Mouse (Mus musculus): Measurements from ENCODE around the gene Rpl18a. TPM values are rescaled to one million over a fixed set of nuclear protein-coding genes. Genes with fewer than 3 reads are reported as not detected.

Gene Rpl18a
- polyA plus RNA-seq, 1 experiment from 2014 or later, result 4,424 TPM

DNA sequence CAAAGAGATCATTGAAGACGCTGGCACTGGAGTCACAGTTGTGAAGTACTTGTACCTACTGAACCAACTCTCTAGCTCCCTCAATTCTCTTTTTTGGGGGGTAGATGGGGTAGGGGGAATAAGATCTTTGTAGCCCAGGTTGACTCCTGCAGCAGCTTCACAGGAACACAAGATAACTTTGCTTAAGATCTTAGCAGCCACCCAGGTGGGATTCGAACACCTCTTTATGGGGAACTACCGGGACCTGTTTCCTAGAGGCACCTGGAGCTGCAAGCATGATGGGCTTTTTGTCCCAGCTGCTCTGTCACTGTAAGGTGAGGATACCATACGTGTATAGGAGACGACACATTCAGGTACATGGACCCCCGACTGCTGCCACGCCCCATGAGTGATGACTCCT, 30.6 kb downstream of the Rpl18a start:
- ATAC-seq, result no peak
- H3K27me3 ChIP-seq (replicated peaks; ENCODE audit: insufficient read depth, low read length), result peaks cover 28% of the 10 kb centered on the region
- no peak for TF ChIP-seq CTCF (IDR thresholded peaks at IDR 0.05)
- TF ChIP-seq EP300 (IDR thresholded peaks at IDR 0.05), result no peak
- H3K4me1 ChIP-seq (ENCODE audit: insufficient read depth, low read depth, low read length), result peaks cover 29% of the 10 kb centered on the region
- H3K9me3 ChIP-seq (ENCODE audit: low read length), result no peaks in the 10 kb centered on the region
- no peak overlapping the region for H3K4me2 ChIP-seq (replicated peaks; ENCODE audit: low read depth, low read length)
- no peak overlapping the region for H3K4me3 ChIP-seq (ENCODE audit: low read depth, low read length)
- no peak overlapping the region for H3K27ac ChIP-seq (ENCODE audit: low read length)
- no peak for DNase-seq (ENCODE audit: low spot score)
- no peaks in the 10 kb centered on the region for H3K36me3 ChIP-seq (ENCODE audit: insufficient read depth, low read length)
- no peak overlapping the region for H3K9ac ChIP-seq (replicated peaks; ENCODE audit: low read depth)
- 85% methylated on average over 7 of the region's 7 CpGs for WGBS

DNA sequence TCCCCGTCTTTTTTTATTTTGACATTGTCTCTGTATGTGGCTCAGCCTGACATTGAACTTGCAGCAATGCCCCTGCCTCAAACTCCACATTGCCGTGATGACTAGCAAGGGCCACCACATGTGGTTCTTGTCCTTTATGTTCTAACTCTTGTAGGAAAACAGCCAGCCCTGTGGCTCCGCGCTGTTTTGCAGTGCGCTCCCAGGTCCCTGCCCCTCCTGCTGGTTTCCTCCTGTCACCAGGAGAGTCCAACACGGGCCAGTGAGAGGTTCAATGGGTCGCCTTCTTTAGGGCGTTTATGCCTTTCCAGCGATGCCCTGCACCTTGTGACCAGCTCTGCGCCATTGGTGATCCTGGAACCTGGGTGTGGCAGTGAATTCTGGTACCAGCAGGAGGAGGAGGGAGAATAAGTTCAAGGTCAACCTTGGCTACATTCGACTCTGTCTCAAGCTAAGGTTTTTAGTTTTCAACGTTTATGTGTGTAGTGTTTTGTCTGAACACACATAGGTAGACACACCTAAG, 31.2 kb downstream of the Rpl18a start:
- H3K9me3 ChIP-seq (ENCODE audit: low read length), result no peaks in the 10 kb centered on the region
- peaks cover 29% of the 10 kb centered on the region for H3K4me1 ChIP-seq (ENCODE audit: insufficient read depth, low read depth, low read length)
- H3K4me3 ChIP-seq (ENCODE audit: low read depth, low read length), result peak overlapping the region; percentile 71; the same call in 1 of the 2 replicates
- 8% methylated on average over 12 of the region's 12 CpGs for WGBS
- ATAC-seq, result no peak
- peaks cover 33% of the 10 kb centered on the region for H3K27me3 ChIP-seq (replicated peaks; ENCODE audit: insufficient read depth, low read length)
- DNase-seq (ENCODE audit: low spot score), result no peak
- TF ChIP-seq EP300 (IDR thresholded peaks at IDR 0.05) (no peak), CTCF (IDR thresholded peaks at IDR 0.05) (peak; percentile 16)
- H3K27ac ChIP-seq (ENCODE audit: low read length), result no peak overlapping the region
- peak overlapping the region; percentile 40; the same call in 1 of the 2 replicates for H3K9ac ChIP-seq (replicated peaks; ENCODE audit: low read depth)
- H3K36me3 ChIP-seq (ENCODE audit: insufficient read depth, low read length), result no peaks in the 10 kb centered on the region
- peak overlapping the region; percentile 75 for H3K4me2 ChIP-seq (replicated peaks; ENCODE audit: low read depth, low read length)

DNA sequence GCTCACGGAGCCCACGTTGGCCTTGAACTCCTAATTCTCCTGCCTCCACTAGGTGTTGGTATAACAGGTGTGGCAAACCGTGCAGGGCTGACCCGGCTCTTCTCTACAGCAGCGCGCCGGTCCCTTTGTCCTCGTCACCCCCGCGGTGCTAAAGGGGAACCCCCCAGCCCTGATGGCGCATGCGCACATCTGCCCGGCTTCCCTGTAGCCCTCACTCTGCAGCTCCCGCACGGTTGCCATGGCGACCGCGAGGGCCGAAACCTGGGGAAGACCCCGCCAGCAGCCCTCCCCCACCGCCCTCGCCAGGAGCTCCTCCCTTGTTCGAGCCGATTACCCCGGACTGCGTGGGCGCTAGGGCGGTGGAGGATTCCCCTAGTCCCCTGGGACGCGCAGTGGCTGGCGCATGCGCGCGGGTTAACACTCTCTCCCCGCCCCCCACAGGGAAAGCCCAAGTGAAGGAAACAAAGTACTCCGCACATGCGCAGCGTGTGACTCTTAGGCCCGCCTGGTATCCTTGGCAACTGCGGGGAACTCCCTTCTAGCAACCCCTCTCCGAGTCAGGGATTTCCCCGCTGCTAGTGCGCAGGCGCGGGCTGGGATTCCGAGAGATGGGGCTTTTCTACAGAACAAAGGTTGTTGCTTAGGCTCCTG, 31.7 kb downstream of the Rpl18a start:
- H3K9me3 ChIP-seq (ENCODE audit: low read length), result no peaks in the 10 kb centered on the region
- TF ChIP-seq EP300 (IDR thresholded peaks at IDR 0.05) (no peak), CTCF (IDR thresholded peaks at IDR 0.05) (no peak; the same call in 1 of the 2 replicates)
- peaks cover 29% of the 10 kb centered on the region for H3K4me1 ChIP-seq (ENCODE audit: insufficient read depth, low read depth, low read length)
- H3K36me3 ChIP-seq (ENCODE audit: insufficient read depth, low read length), result no peaks in the 10 kb centered on the region
- H3K4me3 ChIP-seq (ENCODE audit: low read depth, low read length), result peak overlapping the region; percentile 71
- peak overlapping the region; percentile 40; the same call in 1 of the 2 replicates for H3K9ac ChIP-seq (replicated peaks; ENCODE audit: low read depth)
- DNase-seq (ENCODE audit: low spot score) (peak; percentile 100), ATAC-seq (peak; percentile 93)
- peaks cover 34% of the 10 kb centered on the region for H3K27me3 ChIP-seq (replicated peaks; ENCODE audit: insufficient read depth, low read length)
- peak overlapping the region; percentile 28 for H3K27ac ChIP-seq (ENCODE audit: low read length)
- 2% methylated on average over 39 of the region's 46 CpGs for WGBS
- H3K4me2 ChIP-seq (replicated peaks; ENCODE audit: low read depth, low read length), result peak overlapping the region; percentile 75

DNA sequence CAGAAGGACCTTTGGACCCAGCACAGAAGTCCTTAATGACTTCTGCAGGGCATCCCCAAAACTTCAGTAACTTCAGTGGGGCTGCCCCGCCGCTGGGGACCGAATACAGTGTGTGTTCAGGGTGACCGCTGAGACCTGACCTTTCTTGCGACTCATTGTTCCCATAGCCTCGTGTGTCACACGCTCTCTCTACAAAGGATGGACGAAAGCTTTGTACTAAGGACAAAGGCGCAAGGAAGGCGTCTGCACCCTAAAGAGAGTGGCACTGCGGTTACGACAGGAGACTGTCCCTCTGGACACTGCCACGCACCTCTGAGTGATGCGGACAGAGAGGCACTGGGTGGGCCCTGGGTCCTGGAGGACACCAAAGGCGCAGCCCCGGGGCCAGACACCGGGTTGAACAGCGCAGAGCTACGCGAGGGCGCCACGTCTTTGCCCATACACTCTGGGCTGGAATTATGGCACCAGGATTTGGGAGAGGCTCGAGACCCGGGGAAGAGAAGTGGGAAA, 32.4 kb downstream of the Rpl18a start:
- TF ChIP-seq CTCF (IDR thresholded peaks at IDR 0.05), result no peak
- TF ChIP-seq EP300 (IDR thresholded peaks at IDR 0.05), result no peak
- peak overlapping the region; percentile 75 for H3K4me2 ChIP-seq (replicated peaks; ENCODE audit: low read depth, low read length)
- no peaks in the 10 kb centered on the region for H3K9me3 ChIP-seq (ENCODE audit: low read length)
- ATAC-seq (no peak), DNase-seq (ENCODE audit: low spot score) (no peak)
- no peaks in the 10 kb centered on the region for H3K36me3 ChIP-seq (ENCODE audit: insufficient read depth, low read length)
- peak overlapping the region; percentile 71 for H3K4me3 ChIP-seq (ENCODE audit: low read depth, low read length)
- peaks cover 34% of the 10 kb centered on the region for H3K27me3 ChIP-seq (replicated peaks; ENCODE audit: insufficient read depth, low read length)
- H3K27ac ChIP-seq (ENCODE audit: low read length), result no peak overlapping the region
- H3K9ac ChIP-seq (replicated peaks; ENCODE audit: low read depth), result 0 out of 2 replicates have a peak overlapping the region, but pooled peaks have one; percentile 16
- peaks cover 29% of the 10 kb centered on the region for H3K4me1 ChIP-seq (ENCODE audit: insufficient read depth, low read depth, low read length)
- 1% methylated on average over 24 of the region's 24 CpGs for WGBS

DNA sequence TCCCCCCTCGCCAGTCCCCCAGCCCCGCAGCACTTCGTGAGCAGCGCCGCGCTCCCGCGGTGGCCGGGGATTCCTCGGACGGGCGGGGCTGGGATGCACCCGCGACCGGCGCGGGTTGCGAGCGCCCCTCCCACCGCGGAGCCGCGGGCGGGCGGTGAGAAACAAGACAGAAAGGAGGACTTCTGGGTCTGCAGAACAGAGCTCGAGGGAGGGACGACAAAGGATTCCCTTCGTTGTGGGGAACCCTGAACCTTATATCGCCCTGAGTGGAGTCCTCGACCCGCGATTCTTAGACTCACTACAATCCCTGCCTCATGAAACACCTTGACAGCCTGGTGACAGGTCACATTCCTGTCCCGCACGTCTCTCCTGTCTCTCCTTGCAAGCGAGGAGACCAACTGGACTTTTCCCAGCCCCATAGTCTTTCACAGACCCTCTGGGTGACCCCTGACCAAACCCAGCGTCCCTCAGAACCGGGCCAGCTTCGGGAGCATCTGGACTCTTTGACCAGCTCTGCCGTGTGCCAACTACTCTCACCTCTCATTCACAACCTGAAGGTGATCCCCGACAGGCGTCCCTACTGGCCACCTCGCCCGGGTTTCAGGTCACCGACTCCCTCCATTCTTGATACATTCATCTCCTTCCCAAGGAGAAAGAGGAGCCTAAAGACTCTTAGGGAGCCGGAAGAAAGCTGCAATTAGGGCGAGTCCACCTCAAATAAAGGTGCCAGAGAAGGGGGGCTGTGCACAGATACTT, 33.1 kb downstream of the Rpl18a start:
- Histone ChIP-seq H3K27ac (ENCODE audit: low read length) (no peak overlapping the region), H3K36me3 (ENCODE audit: insufficient read depth, low read length) (no peaks in the 10 kb centered on the region), H3K9me3 (ENCODE audit: low read length) (no peaks in the 10 kb centered on the region), H3K4me2 (replicated peaks; ENCODE audit: low read depth, low read length) (peak overlapping the region; percentile 57), H3K4me3 (ENCODE audit: low read depth, low read length) (peak overlapping the region; percentile 71), H3K4me1 (ENCODE audit: insufficient read depth, low read depth, low read length) (peaks cover 29% of the 10 kb centered on the region), H3K9ac (replicated peaks; ENCODE audit: low read depth) (no peak overlapping the region), H3K27me3 (replicated peaks; ENCODE audit: insufficient read depth, low read length) (peaks cover 34% of the 10 kb centered on the region)
- DNase-seq (ENCODE audit: low spot score), result no peak
- no peak for TF ChIP-seq CTCF (IDR thresholded peaks at IDR 0.05)
- no peak for TF ChIP-seq EP300 (IDR thresholded peaks at IDR 0.05)
- no peak for ATAC-seq
- 2% methylated on average over 42 of the region's 46 CpGs for WGBS
